Mouse (Mus musculus): ENCODE measurements around the gene Gucd1. TPM values are rescaled to one million over a fixed set of nuclear protein-coding genes. Genes with fewer than 3 reads are reported as not detected.

Gucd1 gene
- total RNA-seq (2023): 45.1 TPM

DNA sequence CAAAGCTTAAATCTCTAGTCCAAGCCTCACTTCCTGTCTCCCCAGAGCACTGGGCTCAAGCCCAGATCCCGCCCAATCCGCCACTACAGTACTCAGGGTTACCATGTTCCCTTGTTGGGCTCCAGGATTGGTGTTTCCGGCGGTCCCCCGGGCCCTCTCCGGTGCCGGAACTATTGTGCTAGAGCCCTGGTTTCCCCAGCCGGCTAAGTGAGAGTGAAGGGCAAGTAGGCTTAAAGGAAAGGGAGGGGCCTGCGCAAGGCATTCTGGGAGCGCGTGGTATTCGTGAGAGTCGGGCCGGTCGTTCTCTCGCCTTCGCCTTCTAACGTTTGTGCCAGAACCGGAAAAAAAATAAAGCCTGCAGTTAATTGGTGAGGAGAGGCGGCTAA lies at the start of gene Gucd1:
TSS of gene Gucd1 (minus strand) at position 215 of the 386 bp plus-strand sequence.

GRCm38 (mm10) chr10:75561071-75561654 lies 43.4 kb upstream of the Gucd1 start, which contains the start of gene Ggt1:
TSS of gene Ggt1 (plus strand) at chr10:75561604.

DNA sequence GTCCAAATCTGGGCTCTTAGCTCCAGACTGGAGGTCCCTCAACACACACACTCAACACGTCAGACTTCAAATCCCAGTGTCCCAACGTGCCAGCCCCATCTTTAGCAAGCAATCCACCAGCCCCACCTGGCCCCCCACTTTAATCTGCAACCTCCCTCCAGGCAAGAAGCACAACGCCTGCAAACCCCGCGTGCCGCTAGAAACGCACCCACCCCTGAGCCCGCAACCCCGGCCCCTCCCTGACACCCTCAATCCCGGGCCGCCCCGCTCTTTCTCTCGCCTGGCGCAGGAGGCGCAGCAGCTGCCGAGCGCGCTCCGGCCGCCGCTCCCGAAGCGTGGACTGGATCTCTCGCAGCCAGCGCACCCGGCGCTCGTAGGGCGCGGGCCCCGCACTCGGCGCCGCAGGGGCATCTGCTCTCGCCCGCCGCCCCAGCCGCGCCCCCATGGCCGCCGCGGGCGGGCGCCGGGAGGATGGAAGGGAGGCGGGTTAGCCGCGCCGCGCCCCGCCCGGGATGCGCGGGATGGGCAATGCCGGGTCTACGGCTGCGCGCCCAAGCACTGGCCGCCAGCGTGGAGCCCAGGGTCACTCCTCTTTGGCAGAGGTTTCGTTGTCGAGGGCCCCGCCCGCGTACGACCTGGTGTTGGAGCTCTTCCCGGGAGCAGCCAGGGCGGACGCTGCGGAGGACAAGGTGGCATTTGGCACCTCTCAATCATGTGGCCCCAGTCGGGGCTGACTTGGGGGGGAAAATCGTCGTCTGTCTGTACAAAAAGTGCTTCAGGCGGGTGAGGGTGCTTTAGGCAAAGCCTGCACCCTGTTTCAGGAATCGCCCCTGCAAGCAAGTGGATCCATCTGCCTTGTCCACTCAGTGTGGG lies 42.1 kb upstream of the Gucd1 start, which contains the start of gene Lrrc75b:
TSS of gene Lrrc75b (minus strand) at position 655 of the 873 bp plus-strand sequence.

GRCm38 (mm10) chr10:75517073-75517757 lies 557 bp downstream of the Gucd1 start, which contains the start of gene Snrpd3:
TSS of gene Snrpd3 (plus strand) at chr10:75517551.

GRCm38 (mm10) chr10:75400958-75401357 lies 116.8 kb downstream of the Gucd1 start, which contains the start of gene Upb1:
TSS of gene Upb1 (plus strand) at chr10:75401115.

DNA sequence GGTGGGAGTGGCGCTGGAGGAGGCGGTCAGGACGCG lies 201.1 kb downstream of the Gucd1 start, which contains the start of gene Adora2a:
TSS of gene Adora2a (plus strand) at position 6 of the 36 bp plus-strand sequence.

Other genes with a start within 250 kb of the Gucd1 start
- gene Adora2a, start 201.1 kb downstream of the Gucd1 start, total RNA-seq (2023): 16.9 TPM
- gene Upb1, start 116.9 kb downstream of the Gucd1 start, total RNA-seq (2023): not detected
- gene Snrpd3, start 421 bp downstream of the Gucd1 start, total RNA-seq (2023): 116 TPM
- gene Lrrc75b, start 42.4 kb upstream of the Gucd1 start, total RNA-seq (2023): 4.3 TPM
- 21.5 TPM for gene Ggt1, start 43.6 kb upstream of the Gucd1 start, total RNA-seq (2023)
- 28.1 TPM for gene Ggt5, start 71.4 kb upstream of the Gucd1 start, total RNA-seq (2023)
- gene Susd2, start 126.0 kb upstream of the Gucd1 start, total RNA-seq (2023): 4.5 TPM
- gene Cabin1, start 246.4 kb upstream of the Gucd1 start, total RNA-seq (2023): 113 TPM